Mouse (Mus musculus) olfactory bulb, adult 2 months (tissue): ENCODE measurements around the gene Prdm16. TPM values are rescaled to one million over a fixed set of nuclear protein-coding genes. Genes with fewer than 3 reads are reported as not detected.
A peak's percentile ranks its signal among the peaks of the same experiment; 100 is the strongest.

Experiments used
- H3K27ac ChIP-seq: fragments of 200-500 bp; 2 replicates; pipeline ENCODE4 v1.5.1; 2012; ENCODE audit warnings: low read depth, low read length; ENCODE audit not compliant: insufficient read depth
- H3K4me1 ChIP-seq: fragments of 200-500 bp; 2 replicates; pipeline ENCODE4 v1.6.1; 2012; ENCODE audit warnings: low read length; ENCODE audit not compliant: control insufficient read depth, insufficient read depth
- H3K4me3 ChIP-seq: fragments of 200-500 bp; 2 replicates; pipeline ENCODE4 v1.5.1; 2012; ENCODE audit warnings: mild to moderate bottlenecking, low read depth, low read length, moderate library complexity; ENCODE audit not compliant: insufficient read depth
- CTCF ChIP-seq: fragments of 200-500 bp; IDR thresholded peaks from 2 replicates; pipeline ENCODE4 v1.5.1; 2012; ENCODE audit warnings: low read depth, mild to moderate bottlenecking, low read length, moderate library complexity; ENCODE audit not compliant: insufficient read depth
- POLR2A ChIP-seq: fragments of 200-500 bp; IDR thresholded peaks from 2 replicates; pipeline ENCODE4 v1.6.1; 2012; ENCODE audit warnings: mild to moderate bottlenecking, low read depth, low read length, moderate library complexity; ENCODE audit not compliant: insufficient read depth
- WGBS: fragments of 180-500 bp; shearing (Covaris S2); methylation state at CpG from one replicate; pipeline ENCODE4 v1.1.7; 2018; 5-methylcytosine and 5-hydroxymethylcytosine counted together
- polyA plus RNA-seq: library from polyadenylated mRNA; stranded (reverse); fragments of >200 nt; gene quantifications from 2 replicates; pipeline ENCODE4 v1.2.4, GENCODE M21; 2012; ENCODE audit warnings: low replicate concordance; ENCODE audit not compliant: missing spikeins, insufficient read depth, insufficient read length

Prdm16 gene
- polyA plus RNA-seq, 1 experiment: not detected

- Histone ChIP-seq H3K27ac (no peak overlapping the region), H3K4me3 (no peak overlapping the region), H3K4me1 (peaks cover 10% of the 10 kb centered on the region)
- WGBS: 46% methylated on average over 11 of the region's 11 CpGs
- TF ChIP-seq CTCF: no peak
- no peak for TF ChIP-seq POLR2A
Observed at GRCm38 (mm10) chr4:154557168-154557567, 79.5 kb downstream of the Prdm16 start.

- Histone ChIP-seq H3K4me3 (peak overlapping the region; percentile 2; the same call in 1 of the 2 replicates), H3K27ac (no peak overlapping the region; the same call in 1 of the 2 replicates), H3K4me1 (peaks cover 10% of the 10 kb centered on the region)
- 19% methylated on average over 11 of the region's 11 CpGs for WGBS
- TF ChIP-seq POLR2A: no peak
- no peak for TF ChIP-seq CTCF
Observed at GRCm38 (mm10) chr4:154556418-154556817, 80.3 kb downstream of the Prdm16 start.

- Histone ChIP-seq H3K4me3 (no peak overlapping the region), H3K4me1 (peaks cover 14% of the 10 kb centered on the region; the same call in 1 of the 2 replicates), H3K27ac (no peak overlapping the region)
- WGBS: 9% methylated on average over 17 of the region's 17 CpGs
- no peak for TF ChIP-seq CTCF
Observed at GRCm38 (mm10) chr4:154549961-154550393, 86.7 kb downstream of the Prdm16 start.

- 0 out of 2 replicates have a peak overlapping the region, but pooled peaks have one; percentile 25 for H3K27ac ChIP-seq
- TF ChIP-seq CTCF (no peak), POLR2A (no peak)
- peaks cover 14% of the 10 kb centered on the region; the same call in 1 of the 2 replicates for H3K4me1 ChIP-seq
- H3K4me3 ChIP-seq: no peak overlapping the region
- 42% methylated on average over 11 of the region's 11 CpGs for WGBS
Observed at GRCm38 (mm10) chr4:154549497-154549896, 87.2 kb downstream of the Prdm16 start.

GRCm38 (mm10) chr4:154547176-154547855 is 89.4 kb downstream of the Prdm16 start:
- no peak for TF ChIP-seq POLR2A
- TF ChIP-seq CTCF: no peak
- Histone ChIP-seq H3K4me1 (peaks cover 19% of the 10 kb centered on the region; the same call in 1 of the 2 replicates), H3K27ac (no peak overlapping the region), H3K4me3 (no peak overlapping the region)
- 72% methylated on average over 21 of the region's 21 CpGs for WGBS

- Histone ChIP-seq H3K4me1 (peaks cover 14% of the 10 kb centered on the region; the same call in 1 of the 2 replicates), H3K4me3 (no peak overlapping the region), H3K27ac (no peak overlapping the region)
- no peak for TF ChIP-seq POLR2A
- 33% methylated on average over 9 of the region's 9 CpGs for WGBS
Observed at GRCm38 (mm10) chr4:154545296-154545695, 91.4 kb downstream of the Prdm16 start.

- WGBS: 30% methylated on average over 21 of the region's 21 CpGs
- H3K27ac ChIP-seq: no peak overlapping the region
- TF ChIP-seq POLR2A: no peak
- no peak for TF ChIP-seq CTCF
- H3K4me3 ChIP-seq: no peak overlapping the region
- peaks cover 10% of the 10 kb centered on the region; the same call in 1 of the 2 replicates for H3K4me1 ChIP-seq
Observed at GRCm38 (mm10) chr4:154543921-154544320, 92.8 kb downstream of the Prdm16 start.

GRCm38 (mm10) chr4:154543128-154543527 is 93.5 kb downstream of the Prdm16 start:
- 40% methylated on average over 4 of the region's 4 CpGs for WGBS
- H3K4me3 ChIP-seq: no peak overlapping the region
- H3K27ac ChIP-seq: no peak overlapping the region
- H3K4me1 ChIP-seq: peaks cover 10% of the 10 kb centered on the region; the same call in 1 of the 2 replicates
- TF ChIP-seq CTCF: no peak
- TF ChIP-seq POLR2A: no peak

GRCm38 (mm10) chr4:154542568-154542967 is 94.1 kb downstream of the Prdm16 start:
- Histone ChIP-seq H3K27ac (no peak overlapping the region), H3K4me3 (no peak overlapping the region), H3K4me1 (peaks cover 10% of the 10 kb centered on the region; the same call in 1 of the 2 replicates)
- TF ChIP-seq CTCF: no peak
- no peak for TF ChIP-seq POLR2A
- 78% methylated on average over 5 of the region's 5 CpGs for WGBS
